Mouse (Mus musculus) olfactory bulb, adult 2 months (tissue): ENCODE results near the gene Sbk1. TPM values are rescaled to one million over a fixed set of nuclear protein-coding genes. Genes with fewer than 3 reads are reported as not detected.
"Not testable (repeated sequence)": the region's sequence is repeated elsewhere in the genome, so short reads cannot be mapped to it uniquely, and the experiment has no call there.

Experiments used
- H3K27ac ChIP-seq: fragments of 200-500 bp; 2 replicates; pipeline ENCODE4 v1.5.1; 2012; ENCODE audit warnings: low read depth, low read length; ENCODE audit not compliant: insufficient read depth
- H3K4me1 ChIP-seq: fragments of 200-500 bp; 2 replicates; pipeline ENCODE4 v1.6.1; 2012; ENCODE audit warnings: low read length; ENCODE audit not compliant: control insufficient read depth, insufficient read depth
- H3K4me3 ChIP-seq: fragments of 200-500 bp; 2 replicates; pipeline ENCODE4 v1.5.1; 2012; ENCODE audit warnings: mild to moderate bottlenecking, low read depth, low read length, moderate library complexity; ENCODE audit not compliant: insufficient read depth
- CTCF ChIP-seq: fragments of 200-500 bp; IDR thresholded peaks from 2 replicates; pipeline ENCODE4 v1.5.1; 2012; ENCODE audit warnings: low read depth, mild to moderate bottlenecking, low read length, moderate library complexity; ENCODE audit not compliant: insufficient read depth
- POLR2A ChIP-seq: fragments of 200-500 bp; IDR thresholded peaks from 2 replicates; pipeline ENCODE4 v1.6.1; 2012; ENCODE audit warnings: mild to moderate bottlenecking, low read depth, low read length, moderate library complexity; ENCODE audit not compliant: insufficient read depth
- WGBS: fragments of 180-500 bp; shearing (Covaris S2); methylation state at CpG from one replicate; pipeline ENCODE4 v1.1.7; 2018; 5-methylcytosine and 5-hydroxymethylcytosine counted together
- polyA plus RNA-seq: library from polyadenylated mRNA; stranded (reverse); fragments of >200 nt; gene quantifications from 2 replicates; pipeline ENCODE4 v1.2.4, GENCODE M21; 2012; ENCODE audit warnings: low replicate concordance; ENCODE audit not compliant: missing spikeins, insufficient read depth, insufficient read length

The Sbk1 gene
- polyA plus RNA-seq, 1 experiment = not detected

- no peak overlapping the region for H3K27ac ChIP-seq
- no peak for TF ChIP-seq POLR2A
- TF ChIP-seq CTCF = no peak
- no peak overlapping the region for H3K4me3 ChIP-seq
- WGBS = 97% methylated on average over 7 of the region's 7 CpGs
- peaks cover 26% of the 10 kb centered on the region for H3K4me1 ChIP-seq
These were observed 17.5 kb downstream of the Sbk1 start for GRCm38 (mm10) chr7:126289956-126290355.

DNA sequence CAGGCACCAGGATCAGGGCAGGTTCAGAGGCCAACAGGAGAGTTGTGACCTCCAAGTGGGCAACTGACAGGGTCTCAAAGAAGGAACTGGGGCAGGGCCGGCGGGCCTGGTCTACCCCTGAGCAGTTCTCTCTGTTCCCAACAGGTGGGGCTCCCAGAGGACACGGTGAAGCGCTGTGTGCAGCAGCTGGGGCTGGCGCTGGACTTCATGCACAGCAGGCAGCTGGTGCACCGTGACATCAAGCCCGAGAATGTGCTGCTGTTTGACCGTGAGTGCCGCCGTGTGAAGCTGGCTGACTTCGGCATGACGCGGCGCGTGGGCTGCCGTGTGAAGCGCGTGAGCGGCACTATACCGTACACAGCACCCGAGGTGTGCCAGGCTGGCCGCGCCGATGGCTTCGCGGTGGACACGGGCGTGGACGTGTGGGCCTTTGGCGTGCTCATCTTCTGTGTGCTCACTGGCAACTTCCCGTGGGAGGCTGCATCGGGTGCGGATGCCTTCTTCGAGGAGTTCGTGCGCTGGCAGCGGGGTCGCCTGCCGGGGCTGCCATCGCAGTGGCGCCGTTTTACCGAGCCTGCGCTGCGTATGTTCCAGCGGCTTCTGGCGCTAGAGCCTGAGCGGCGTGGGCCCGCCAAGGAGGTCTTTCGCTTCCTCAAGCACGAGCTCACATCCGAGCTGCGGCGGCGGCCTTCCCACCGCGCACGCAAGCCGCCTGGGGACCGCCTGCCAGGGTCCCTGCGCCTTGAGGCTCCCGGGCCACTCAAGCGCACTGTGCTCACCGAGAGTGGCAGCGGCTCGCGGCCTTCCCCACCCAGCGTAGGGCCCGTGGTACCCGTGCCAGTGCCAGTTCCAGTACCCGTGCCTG is 19.5 kb downstream of the Sbk1 start:
- H3K27ac ChIP-seq = no peak overlapping the region
- no peak overlapping the region for H3K4me3 ChIP-seq
- TF ChIP-seq CTCF (no peak), POLR2A (no peak)
- WGBS = 95% methylated on average over 72 of the region's 72 CpGs
- peaks cover 15% of the 10 kb centered on the region for H3K4me1 ChIP-seq

GRCm38 (mm10) chr7:126293091-126293490 is 20.7 kb downstream of the Sbk1 start:
- Histone ChIP-seq H3K4me1 (peaks cover 8% of the 10 kb centered on the region), H3K4me3 (no peak overlapping the region), H3K27ac (no peak overlapping the region)
- TF ChIP-seq POLR2A (no peak), CTCF (no peak)
- 78% methylated on average over 4 of the region's 4 CpGs for WGBS

- Histone ChIP-seq H3K4me3 (no peak overlapping the region), H3K4me1 (no peaks in the 10 kb centered on the region), H3K27ac (no peak overlapping the region)
- no peak for TF ChIP-seq CTCF
- no peak for TF ChIP-seq POLR2A
- 64% methylated on average over 8 of the region's 8 CpGs for WGBS
These were observed 25.4 kb downstream of the Sbk1 start for GRCm38 (mm10) chr7:126297579-126298460.

DNA sequence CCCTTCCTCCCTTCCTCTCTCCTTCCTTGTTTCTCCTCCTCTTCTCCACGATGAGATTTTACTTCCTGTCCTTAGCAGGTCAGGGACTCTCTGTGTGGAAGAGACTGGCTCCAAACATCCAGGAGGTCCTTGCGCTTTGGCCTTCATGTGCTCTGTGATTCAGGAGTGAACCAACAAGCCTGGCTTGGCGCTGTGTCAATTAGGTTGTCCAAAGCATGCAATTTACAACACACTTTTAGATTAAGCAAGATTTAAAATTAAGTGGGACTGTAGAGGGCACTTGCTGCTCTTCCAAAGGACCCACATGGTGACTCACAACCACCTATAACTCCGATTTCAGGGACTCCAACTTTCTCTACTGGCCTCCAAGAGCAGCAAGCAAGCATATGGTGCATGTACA is 26.4 kb downstream of the Sbk1 start:
- 74% methylated on average over 4 of the region's 4 CpGs for WGBS
- H3K4me3 ChIP-seq = no peak overlapping the region
- no peak for TF ChIP-seq CTCF

GRCm38 (mm10) chr7:126301831-126302230 is 29.4 kb downstream of the Sbk1 start:
- H3K27ac ChIP-seq, H3K4me3 ChIP-seq, H3K4me1 ChIP-seq: not testable (repeated sequence)
- WGBS = 76% methylated on average over 5 of the region's 5 CpGs

More for the DNA sequence above, 26.4 kb downstream of the Sbk1 start:
- H3K4me1 ChIP-seq = no peaks in the 10 kb centered on the region
- no peak overlapping the region for H3K27ac ChIP-seq

DNA sequence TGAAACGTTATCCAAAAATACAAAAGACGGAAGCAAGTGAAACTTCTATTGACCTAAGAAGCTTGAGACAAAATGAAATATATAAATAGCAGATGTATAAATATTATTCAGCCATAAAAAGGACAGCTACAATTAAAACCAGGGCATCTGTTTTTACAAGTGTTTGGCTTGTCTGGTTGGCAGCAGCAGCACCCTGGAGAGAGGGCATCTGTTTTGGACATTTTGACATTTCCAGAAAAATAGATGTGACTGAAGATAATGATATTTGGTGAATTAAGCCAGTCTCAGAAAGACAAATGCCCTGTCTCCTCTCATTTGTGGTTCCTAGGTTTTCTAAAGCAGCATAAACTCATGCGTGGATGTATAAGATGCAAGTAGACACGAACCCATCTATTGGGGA is 39.4 kb downstream of the Sbk1 start:
- Histone ChIP-seq H3K4me1 (no peaks in the 10 kb centered on the region), H3K27ac (no peak overlapping the region), H3K4me3 (no peak overlapping the region)
- TF ChIP-seq CTCF = no peak
- TF ChIP-seq POLR2A = no peak
- 85% methylated on average over 4 of the region's 4 CpGs for WGBS

- TF ChIP-seq CTCF (no peak), POLR2A (no peak)
- H3K27ac ChIP-seq = no peak overlapping the region
- no peaks in the 10 kb centered on the region for H3K4me1 ChIP-seq
- 63% methylated on average over 5 of the region's 5 CpGs for WGBS
- H3K4me3 ChIP-seq = no peak overlapping the region
These were observed 40.9 kb downstream of the Sbk1 start for GRCm38 (mm10) chr7:126313309-126313708.

- H3K4me1 ChIP-seq = no peaks in the 10 kb centered on the region
- 75% methylated on average over 8 of the region's 8 CpGs for WGBS
- no peak overlapping the region for H3K4me3 ChIP-seq
These were observed 41.9 kb downstream of the Sbk1 start for GRCm38 (mm10) chr7:126314273-126314672.

More at GRCm38 (mm10) chr7:126314273-126314672, 41.9 kb downstream of the Sbk1 start:
- H3K27ac ChIP-seq = no peak overlapping the region
- TF ChIP-seq POLR2A (no peak), CTCF (no peak)
